Mouse (Mus musculus) MEL (cell line): ENCODE data around the gene Odf3. TPM values are rescaled to one million over a fixed set of nuclear protein-coding genes. Genes with fewer than 3 reads are reported as not detected.
A peak's percentile ranks its signal among the peaks of the same experiment; 100 is the strongest.

Experiments used
- DNase-seq: peaks from one replicate; pipeline ENCODE4 v3.0.0; 2011; ENCODE audit warnings: low read depth, low spot score
- H3K27ac ChIP-seq: 2 replicates; pipeline ENCODE4 v1.5.1; 2012; ENCODE audit warnings: low read depth, mild to moderate bottlenecking, control low read depth, low read length, moderate library complexity; ENCODE audit not compliant: control insufficient read depth
- H3K27me3 ChIP-seq, 2 experiments: fragments of 150-350 bp in 1 of 2; sonication (generic) in 1 of 2; 2 replicates each; pipeline ENCODE4 v1.6.1; 2012; ENCODE audit warnings: low read length in 2 of 2, mild to moderate bottlenecking in 2 of 2, improper control_type of control experiment in 1 of 2, moderate library complexity in 1 of 2; ENCODE audit not compliant: insufficient read depth in 2 of 2, control insufficient read depth in 1 of 2
- H3K36me3 ChIP-seq, 2 experiments: 2 replicates each; pipeline ENCODE4 v1.6.1; 2012 to 2014; ENCODE audit warnings: low read length in 2 of 2, improper control_type of control experiment in 1 of 2, inconsistent platforms in 1 of 2, mild to moderate bottlenecking in 1 of 2; ENCODE audit not compliant: insufficient read depth in 2 of 2, control insufficient read depth in 1 of 2
- H3K4me1 ChIP-seq, 2 experiments: fragments of 150-350 bp in 1 of 2; sonication (generic) in 1 of 2; 2 replicates each; pipeline ENCODE4 v1.6.1; 2012; ENCODE audit warnings: low read length in 2 of 2, improper control_type of control experiment in 1 of 2, mild to moderate bottlenecking in 1 of 2; ENCODE audit not compliant: insufficient read depth in 2 of 2, control insufficient read depth in 1 of 2
- H3K4me3 ChIP-seq, 2 experiments: fragments of 150-350 bp in 1 of 2; sonication (generic) in 1 of 2; 2 replicates each; pipeline ENCODE4 v1.5.1; 2012; ENCODE audit warnings: low read depth in 2 of 2, low read length in 2 of 2, mild to moderate bottlenecking in 2 of 2, moderate library complexity in 2 of 2, control low read depth in 1 of 2, improper control_type of control experiment in 1 of 2; ENCODE audit not compliant: control insufficient read depth in 1 of 2, insufficient read depth in 1 of 2
- H3K79me2 ChIP-seq: 2 replicates; pipeline ENCODE4 v1.6.1; 2012; ENCODE audit warnings: mild to moderate bottlenecking, low read length, moderate library complexity; ENCODE audit not compliant: control insufficient read depth, poor library complexity, insufficient read depth
- H3K9ac ChIP-seq: 2 replicates; pipeline ENCODE4 v1.6.1; 2012; ENCODE audit warnings: low read depth, mild to moderate bottlenecking, control low read depth, low read length, moderate library complexity; ENCODE audit not compliant: control insufficient read depth, poor library complexity, severe bottlenecking
- H3K9me3 ChIP-seq: fragments of 150-350 bp; sonication (generic); replicated peaks from 2 replicates; pipeline ENCODE4 v1.6.1; 2012; ENCODE audit warnings: mild to moderate bottlenecking, low read length, improper control_type of control experiment, moderate library complexity; ENCODE audit not compliant: insufficient read depth
- BHLHE40 ChIP-seq: IDR thresholded peaks from 2 replicates; pipeline ENCODE4 v1.6.1; 2012; ENCODE audit warnings: low read depth, mild to moderate bottlenecking, inconsistent platforms, low read length, improper control_type of control experiment, borderline replicate concordance
- CHD1 ChIP-seq: IDR thresholded peaks from 2 replicates; pipeline ENCODE4 v1.6.1; 2012; ENCODE audit warnings: low read depth, mild to moderate bottlenecking, inconsistent platforms, low read length, improper control_type of control experiment
- CHD2 ChIP-seq: IDR thresholded peaks from 2 replicates; pipeline ENCODE4 v1.6.1; 2011; ENCODE audit warnings: low read length, improper control_type of control experiment
- CTCF ChIP-seq, 3 experiments: IDR thresholded peaks in 2 of 3; conservative IDR thresholded peaks in 1 of 3; 2 replicates each; pipeline ENCODE4 v1.5.1; 2011 to 2012; ENCODE audit warnings: low read length in 3 of 3, low read depth in 2 of 3, mild to moderate bottlenecking in 2 of 3, improper control_type of control experiment in 1 of 3, inconsistent platforms in 1 of 3, mixed read lengths in 1 of 3, moderate library complexity in 1 of 3; ENCODE audit not compliant: control insufficient read depth in 1 of 3, insufficient read depth in 1 of 3, poor library complexity in 1 of 3, severe bottlenecking in 1 of 3
- E2F4 ChIP-seq: IDR thresholded peaks from 2 replicates; pipeline ENCODE4 v1.6.1; 2011; ENCODE audit warnings: low read depth, low read length, improper control_type of control experiment, borderline replicate concordance
- ETS1 ChIP-seq: IDR thresholded peaks from 2 replicates; pipeline ENCODE4 v1.6.1; 2012; ENCODE audit warnings: low read depth, mild to moderate bottlenecking, inconsistent platforms, low read length, improper control_type of control experiment, moderate library complexity
- GATA1 ChIP-seq: IDR thresholded peaks from 2 replicates; pipeline ENCODE4 v1.6.1; 2011; ENCODE audit warnings: low read depth, low read length, improper control_type of control experiment
- HCFC1 ChIP-seq: IDR thresholded peaks from 2 replicates; pipeline ENCODE4 v1.6.1; 2012; ENCODE audit warnings: low read depth, mild to moderate bottlenecking, inconsistent platforms, low read length, improper control_type of control experiment, moderate library complexity
- JUND ChIP-seq: IDR thresholded peaks from 2 replicates; pipeline ENCODE4 v1.6.1; 2011; ENCODE audit warnings: low read depth, mild to moderate bottlenecking, improper control_type of control experiment, low read length
- KAT2A ChIP-seq: conservative IDR thresholded peaks from 2 replicates; pipeline ENCODE4 v1.6.1; 2012; ENCODE audit warnings: low read depth, low read length, improper control_type of control experiment, inconsistent platforms
- MAFK ChIP-seq: IDR thresholded peaks from 2 replicates; pipeline ENCODE4 v1.6.1; 2011; ENCODE audit warnings: low read depth, mild to moderate bottlenecking, low read length, improper control_type of control experiment, borderline replicate concordance
- MAX ChIP-seq: IDR thresholded peaks from 2 replicates; pipeline ENCODE4 v1.6.1; 2011; ENCODE audit warnings: low read length, improper control_type of control experiment
- MAZ ChIP-seq: IDR thresholded peaks from 2 replicates; pipeline ENCODE4 v1.6.1; 2012; ENCODE audit warnings: low read depth, mild to moderate bottlenecking, inconsistent platforms, low read length, improper control_type of control experiment
- MXI1 ChIP-seq: IDR thresholded peaks from 2 replicates; pipeline ENCODE4 v1.6.1; 2011; ENCODE audit warnings: mild to moderate bottlenecking, low read depth, low read length, improper control_type of control experiment
- MYB ChIP-seq: IDR thresholded peaks from 2 replicates; pipeline ENCODE4 v1.6.1; 2011; ENCODE audit warnings: mild to moderate bottlenecking, low read depth, low read length, improper control_type of control experiment
- NELFE ChIP-seq: IDR thresholded peaks from 2 replicates; pipeline ENCODE4 v1.6.1; 2011; ENCODE audit warnings: low read depth, low read length, improper control_type of control experiment
- NRF1 ChIP-seq: IDR thresholded peaks from 2 replicates; pipeline ENCODE4 v1.6.1; 2014; ENCODE audit warnings: low read depth, mild to moderate bottlenecking, inconsistent platforms, low read length, improper control_type of control experiment, moderate library complexity; ENCODE audit not compliant: poor library complexity, insufficient read depth, severe bottlenecking
- POLR2A ChIP-seq, 2 experiments: IDR thresholded peaks; 2 replicates each; pipeline ENCODE4 v1.6.1; 2011 to 2012; ENCODE audit warnings: low read length in 2 of 2, mild to moderate bottlenecking in 2 of 2, control low read depth in 1 of 2, improper control_type of control experiment in 1 of 2, low read depth in 1 of 2, moderate library complexity in 1 of 2; ENCODE audit not compliant: control insufficient read depth in 1 of 2, insufficient read depth in 1 of 2, poor library complexity in 1 of 2
- RAD21 ChIP-seq: IDR thresholded peaks from 2 replicates; pipeline ENCODE4 v1.6.1; 2011; ENCODE audit warnings: mild to moderate bottlenecking, low read depth, low read length, improper control_type of control experiment
- RCOR1 ChIP-seq: IDR thresholded peaks from 2 replicates; pipeline ENCODE4 v1.6.1; 2012; ENCODE audit warnings: low read depth, mild to moderate bottlenecking, inconsistent platforms, low read length, improper control_type of control experiment
- SIN3A ChIP-seq: IDR thresholded peaks from 2 replicates; pipeline ENCODE4 v1.6.1; 2012; ENCODE audit warnings: low read length, improper control_type of control experiment, inconsistent platforms
- SMC3 ChIP-seq: IDR thresholded peaks from 2 replicates; pipeline ENCODE4 v1.6.1; 2011; ENCODE audit warnings: low read depth, low read length, improper control_type of control experiment
- TAL1 ChIP-seq: IDR thresholded peaks from 2 replicates; pipeline ENCODE4 v1.6.1; 2012; ENCODE audit warnings: mild to moderate bottlenecking, inconsistent platforms, low read length, moderate library complexity, mixed read lengths
- TBP ChIP-seq: IDR thresholded peaks from 2 replicates; pipeline ENCODE4 v1.8.0; 2011; ENCODE audit warnings: low read depth, low read length, improper control_type of control experiment
- TCF12 ChIP-seq: IDR thresholded peaks from 2 replicates; pipeline ENCODE4 v1.6.1; 2014; ENCODE audit warnings: low read depth, mild to moderate bottlenecking, inconsistent platforms, low read length, improper control_type of control experiment, moderate library complexity
- UBTF ChIP-seq: IDR thresholded peaks from 2 replicates; pipeline ENCODE4 v1.6.1; 2012; ENCODE audit warnings: low read depth, mild to moderate bottlenecking, inconsistent platforms, low read length, improper control_type of control experiment, moderate library complexity, borderline replicate concordance; ENCODE audit not compliant: insufficient read depth
- USF1 ChIP-seq: IDR thresholded peaks from 2 replicates; pipeline ENCODE4 v1.6.1; 2014; ENCODE audit warnings: low read depth, mild to moderate bottlenecking, inconsistent platforms, low read length, improper control_type of control experiment, moderate library complexity
- USF2 ChIP-seq, 2 experiments: IDR thresholded peaks; 2 replicates each; pipeline ENCODE4 v1.6.1; 2011 to 2012; ENCODE audit warnings: improper control_type of control experiment in 2 of 2, low read length in 2 of 2, borderline replicate concordance in 1 of 2, inconsistent platforms in 1 of 2, low read depth in 1 of 2, mild to moderate bottlenecking in 1 of 2; ENCODE audit not compliant: insufficient read depth in 1 of 2
- ZC3H11A ChIP-seq: IDR thresholded peaks from 2 replicates; pipeline ENCODE4 v1.6.1; 2012; ENCODE audit warnings: low read depth, mild to moderate bottlenecking, inconsistent platforms, low read length, improper control_type of control experiment
- ZKSCAN1 ChIP-seq: IDR thresholded peaks from 2 replicates; pipeline ENCODE4 v1.6.1; 2012; ENCODE audit warnings: low read depth, mild to moderate bottlenecking, inconsistent platforms, low read length, improper control_type of control experiment, moderate library complexity
- ZMIZ1 ChIP-seq: IDR thresholded peaks from 2 replicates; pipeline ENCODE4 v1.6.1; 2012; ENCODE audit warnings: low read depth, mild to moderate bottlenecking, inconsistent platforms, low read length, improper control_type of control experiment, moderate library complexity
- polyA plus RNA-seq, 2 experiments: library from polyadenylated mRNA; stranded (reverse) in 1 of 2; unstranded in 1 of 2; fragments of >175 nt in 1 of 2; fragments of >200 nt in 1 of 2; gene quantifications; 2 replicates each; pipeline versions ENCODE4 v1.2.1 to v1.2.4; 2012; ENCODE audit warnings: low replicate concordance in 2 of 2, low read depth in 1 of 2; ENCODE audit not compliant: insufficient read length in 2 of 2, insufficient read depth in 1 of 2, missing spikeins in 1 of 2
- total RNA-seq: library from RNA; depleted of rRNA; stranded (reverse); fragments of 300-350 nt; gene quantifications from 2 replicates; pipeline ENCODE4 v1.2.3, GENCODE M21; 2012

Gene Odf3
- total and polyA plus RNA-seq, 3 experiments, result not detected

- TF ChIP-seq HCFC1 (peak; percentile 94), RCOR1 (no peak; the same call in 1 of the 2 replicates), ZKSCAN1 (no peak), TCF12 (peak; percentile 14; the same call in 1 of the 2 replicates)
Observed at GRCm38 (mm10) chr7:140855860-140856784, 8.5 kb downstream of the Odf3 start, which contains the start of gene Gm45785 (continued).

- Histone ChIP-seq H3K27me3 (no peaks in the 10 kb centered on the region), H3K9ac (peak within 1 kb of the TSS; percentile 80), H3K79me2 (peaks cover 37% of the 10 kb centered on the region), H3K27ac (peak within 1 kb of the TSS; percentile 89), H3K36me3 (peaks cover 2 to 8% of the 10 kb centered on the region in 2 experiments), H3K4me1 (peaks cover 3 to 19% of the 10 kb centered on the region in 2 experiments; a peak in 3 of 4 replicates), H3K4me3 (peak within 1 kb of the TSS; percentile 84 to 91), H3K9me3 (no peaks in the 10 kb centered on the region)
- peak; percentile 90 for DNase-seq
- no peak for TF ChIP-seq CHD1
- TF ChIP-seq ZMIZ1, result no peak
- no peak for TF ChIP-seq JUND
- TF ChIP-seq USF1, result no peak
- no peak for TF ChIP-seq TAL1
- TF ChIP-seq POLR2A (IDR thresholded peaks at IDR 0.05; ENCODE audit: control insufficient read depth in 1 of 2, insufficient read depth in 1 of 2, low read depth in 1 of 2, low read length in 2 of 2, poor library complexity in 1 of 2), result peak in 1 of 2 experiments; percentile 79
- no peak for TF ChIP-seq NRF1
- TF ChIP-seq E2F4, result no peak
- TF ChIP-seq USF2 (IDR thresholded peaks at IDR 0.05; ENCODE audit: borderline replicate concordance in 1 of 2, insufficient read depth in 1 of 2, low read depth in 1 of 2, low read length in 2 of 2), result no peak
- TF ChIP-seq BHLHE40, result no peak
- TF ChIP-seq TCF12, result peak; percentile 52; the same call in 1 of the 2 replicates
- no peak for TF ChIP-seq MAFK
- TF ChIP-seq MAX, result peak; percentile 72
- no peak for TF ChIP-seq SMC3
- TF ChIP-seq MXI1, result peak; percentile 90
- no peak; the same call in 1 of the 2 replicates for TF ChIP-seq KAT2A
- peak; percentile 42; the same call in 1 of the 2 replicates for TF ChIP-seq ETS1
- TF ChIP-seq ZKSCAN1, result no peak
- no peak for TF ChIP-seq UBTF
- peak; percentile 72 for TF ChIP-seq NELFE
- no peak for TF ChIP-seq CTCF (IDR thresholded peaks at IDR 0.05 in 2 of 3, conservative IDR thresholded peaks at IDR 0.05 in 1 of 3; ENCODE audit: control insufficient read depth in 1 of 3, insufficient read depth in 1 of 3, low read depth in 2 of 3, low read length in 3 of 3, poor library complexity in 1 of 3, severe bottlenecking in 1 of 3)
- TF ChIP-seq RAD21, result no peak
- TF ChIP-seq SIN3A, result peak; percentile 93
- peak; percentile 50 for TF ChIP-seq CHD2
- no peak for TF ChIP-seq GATA1
- no peak for TF ChIP-seq MYB
- 0 out of 2 replicates have a peak, but pooled peaks have one; percentile 43 for TF ChIP-seq MAZ
- TF ChIP-seq ZC3H11A, result no peak
- 0 out of 2 replicates have a peak, but pooled peaks have one; percentile 51 for TF ChIP-seq TBP
- TF ChIP-seq RCOR1, result no peak
Observed at GRCm38 (mm10) chr7:140856785-140857549, 9.4 kb downstream of the Odf3 start, which contains the start of gene Ric8a. Ric8a (plus strand) TSS chr7:140856957.
